Mouse (Mus musculus) mouse embryonic stem cell (cell line): ENCODE data around the gene Adamts18.

ENCODE experiments used
- in situ Hi-C, 2 experiments: fragments of 300-500 bp; cut with MboI; formaldehyde crosslinking; loops; 1 replicate in 1 of 2; 3 replicates in 1 of 2; pipeline ENCODE4 v1.14.3; 2019 to 2020; ENCODE audit warnings: low sequenced_read_pairs in 2 of 2, low pct_unique_long_range_greater_than_20kb in 1 of 2, mixed read lengths in 1 of 2; ENCODE audit not compliant: unreplicated experiment in 1 of 2

Gene Adamts18

DNA sequence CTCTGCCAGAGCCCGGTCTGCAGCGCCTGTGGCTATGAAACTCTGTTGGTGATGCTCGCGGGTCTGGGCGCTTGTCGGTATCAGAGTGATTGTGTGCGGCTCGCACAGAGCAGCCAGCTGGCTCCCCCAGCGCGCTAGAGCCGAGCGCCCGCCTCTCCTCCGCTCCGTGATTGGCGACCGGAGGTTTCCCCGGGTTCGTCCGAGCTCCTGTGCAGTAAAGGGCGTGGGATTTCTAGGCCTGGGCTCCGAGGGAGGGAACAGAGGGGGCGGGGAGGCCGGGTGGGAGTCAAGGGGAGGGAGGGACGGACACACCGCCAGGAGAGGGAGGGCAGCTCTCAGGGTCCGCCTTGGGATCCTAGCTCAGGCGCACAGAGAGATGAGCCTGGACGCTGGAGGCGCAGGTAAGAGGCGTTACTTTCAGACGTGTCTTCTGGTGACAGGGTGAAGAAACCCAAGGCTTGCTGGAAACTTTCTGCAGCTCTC, at the start of gene Adamts18:
Adamts18 (minus strand) TSS at position 86 of the 483 bp plus-strand sequence.
- in situ Hi-C loops, result no loop called here

DNA sequence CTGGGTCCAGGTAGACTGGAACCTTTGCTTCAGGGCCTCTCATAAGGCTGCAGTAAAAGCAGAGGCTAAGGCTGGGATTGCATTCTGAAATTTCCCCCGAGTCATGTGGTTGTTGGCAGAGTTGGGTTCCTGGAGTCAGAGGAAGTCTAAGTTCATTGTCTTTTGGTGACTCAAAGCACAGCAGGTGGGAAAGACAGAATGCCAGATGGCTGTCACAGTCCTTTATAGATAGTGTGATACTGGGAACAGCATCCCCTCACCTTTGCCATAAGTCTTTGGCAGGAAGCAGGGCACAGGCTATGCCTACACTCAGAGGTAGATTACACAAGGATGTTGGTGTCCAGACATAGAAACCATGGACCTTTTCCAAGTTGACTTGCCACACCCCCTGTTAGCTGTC, 47.9 kb upstream of the Adamts18 start:
- in situ Hi-C loops, result no loop called here

DNA sequence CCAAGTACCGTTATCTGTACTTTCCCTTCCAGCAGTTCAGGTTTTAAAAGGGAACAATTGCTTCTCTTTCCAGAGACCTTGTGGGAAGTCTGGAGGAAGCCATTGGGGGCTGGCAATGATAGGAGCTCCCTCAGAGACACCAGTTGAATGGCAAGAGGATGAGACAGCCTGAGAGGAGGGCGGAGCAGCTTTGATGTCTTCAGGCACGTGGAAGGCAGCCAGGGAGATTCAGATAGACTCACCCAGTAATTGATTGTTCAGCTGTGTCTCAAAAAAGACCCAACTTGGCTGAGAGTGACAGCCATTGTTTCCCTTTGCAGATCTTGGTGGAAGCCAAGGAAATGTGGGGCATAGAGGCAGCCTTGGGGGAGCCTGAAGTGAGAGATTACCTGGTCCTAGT, 42.8 kb upstream of the Adamts18 start:
- in situ Hi-C loops, result no loop called here

DNA sequence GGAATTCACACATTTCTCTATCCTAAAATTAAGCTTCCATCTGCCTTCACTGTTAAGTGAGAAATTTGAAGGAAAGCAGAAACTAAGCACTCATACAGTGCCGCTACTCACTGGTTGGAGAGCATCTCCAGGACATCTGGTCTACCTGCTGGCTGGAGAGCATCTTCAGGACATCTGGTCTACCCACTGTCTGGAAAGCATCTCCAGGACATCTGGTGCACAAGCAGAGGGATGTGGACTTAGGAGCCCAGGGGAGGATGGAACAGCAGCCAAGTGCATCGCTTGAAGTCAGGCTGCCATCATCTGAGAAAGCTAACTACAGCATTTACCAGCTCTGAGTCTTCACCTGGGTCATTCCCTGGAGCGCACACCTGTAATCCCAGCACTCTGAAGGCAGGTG, 38.0 kb upstream of the Adamts18 start:
- in situ Hi-C loops, result no loop called here

DNA sequence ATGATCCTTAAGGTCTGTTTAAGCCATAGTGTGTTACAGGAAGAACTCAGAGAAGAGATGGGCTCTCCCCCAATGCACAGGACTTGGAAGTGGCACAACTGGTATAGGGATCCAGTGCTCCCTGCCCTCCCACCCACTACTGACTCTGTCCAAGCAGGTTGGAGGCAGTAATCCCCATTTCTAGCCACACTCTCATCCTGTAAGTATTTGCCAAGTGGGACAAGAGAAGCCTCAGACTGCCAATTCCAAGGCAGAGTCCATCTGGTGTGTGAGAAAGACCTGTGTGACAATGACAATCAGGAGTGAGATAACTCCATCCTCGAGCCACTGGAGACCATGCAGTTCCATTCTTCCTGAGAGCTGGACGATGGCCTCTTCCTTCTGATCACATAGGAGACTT, 36.6 kb upstream of the Adamts18 start:
- in situ Hi-C loops, result no loop called here

DNA sequence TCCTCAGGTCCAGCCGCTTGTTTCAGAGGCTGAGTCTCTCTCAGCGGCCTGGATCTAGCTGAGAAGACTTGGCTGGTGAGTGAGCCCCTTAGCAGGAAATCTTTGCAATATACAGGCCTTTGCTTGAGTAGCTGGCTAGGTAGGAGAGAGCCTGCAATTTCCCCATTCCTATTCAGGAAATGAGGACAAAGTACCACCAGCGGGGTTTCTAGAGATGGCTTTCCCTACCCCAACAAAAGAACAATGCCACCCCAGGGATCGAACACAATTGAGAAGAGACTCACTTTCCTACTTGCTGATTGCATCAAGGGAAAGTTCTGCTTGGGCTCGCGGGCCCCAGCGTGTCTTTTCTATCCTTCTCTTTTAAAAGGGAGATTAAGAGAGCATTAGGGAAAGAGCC, 35.5 kb upstream of the Adamts18 start:
- in situ Hi-C loops, result no loop called here

DNA sequence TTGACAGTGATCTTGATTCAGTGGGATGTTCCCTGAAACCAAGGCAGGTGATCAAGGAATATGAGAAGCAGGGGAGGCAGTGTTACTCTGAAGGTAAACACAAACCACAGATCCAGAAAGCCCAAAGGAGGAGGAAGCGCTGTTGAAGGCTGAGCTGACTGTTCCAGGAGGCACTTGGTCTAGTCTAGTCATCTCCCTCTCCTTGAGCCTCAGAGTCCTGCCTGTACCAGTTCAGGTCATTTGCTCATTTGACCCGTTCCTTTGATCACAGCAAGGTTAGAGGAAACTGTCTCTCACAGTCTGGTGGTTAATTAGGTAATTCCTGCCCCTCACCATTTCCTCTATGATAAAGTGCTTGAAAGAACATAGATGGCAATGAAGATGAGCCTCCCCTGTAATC, 34.0 kb upstream of the Adamts18 start:
- in situ Hi-C loops, result no loop called here

DNA sequence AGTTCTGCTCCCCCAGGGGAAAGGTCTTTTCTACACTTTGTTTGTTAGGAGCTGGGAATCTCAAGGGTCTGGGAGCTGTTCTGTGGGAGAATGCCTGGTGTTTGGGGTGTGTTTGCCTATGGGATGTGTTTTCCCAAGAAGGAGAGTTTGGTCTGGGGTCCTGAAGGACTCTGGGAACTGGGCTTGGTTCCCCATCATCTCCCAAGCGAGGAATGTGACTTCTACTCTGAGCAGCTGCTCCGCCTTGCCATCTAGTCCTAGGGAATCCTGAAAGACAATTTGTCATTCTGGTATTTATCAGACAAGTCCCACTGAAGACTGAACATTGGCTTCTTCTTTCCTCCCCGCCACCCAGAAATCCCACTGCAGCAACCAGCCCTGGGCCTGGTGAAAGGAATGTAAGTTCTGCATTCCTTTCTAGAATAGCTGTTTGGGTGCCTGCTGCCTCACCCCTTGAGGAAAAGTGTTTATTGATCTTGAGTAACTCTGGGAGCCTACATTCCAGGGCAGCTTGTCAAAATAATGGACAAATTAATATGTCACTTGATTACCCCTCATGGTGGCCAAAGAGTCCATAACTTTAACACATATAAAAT, 30.0 kb upstream of the Adamts18 start:
- in situ Hi-C loops, result no loop called here

DNA sequence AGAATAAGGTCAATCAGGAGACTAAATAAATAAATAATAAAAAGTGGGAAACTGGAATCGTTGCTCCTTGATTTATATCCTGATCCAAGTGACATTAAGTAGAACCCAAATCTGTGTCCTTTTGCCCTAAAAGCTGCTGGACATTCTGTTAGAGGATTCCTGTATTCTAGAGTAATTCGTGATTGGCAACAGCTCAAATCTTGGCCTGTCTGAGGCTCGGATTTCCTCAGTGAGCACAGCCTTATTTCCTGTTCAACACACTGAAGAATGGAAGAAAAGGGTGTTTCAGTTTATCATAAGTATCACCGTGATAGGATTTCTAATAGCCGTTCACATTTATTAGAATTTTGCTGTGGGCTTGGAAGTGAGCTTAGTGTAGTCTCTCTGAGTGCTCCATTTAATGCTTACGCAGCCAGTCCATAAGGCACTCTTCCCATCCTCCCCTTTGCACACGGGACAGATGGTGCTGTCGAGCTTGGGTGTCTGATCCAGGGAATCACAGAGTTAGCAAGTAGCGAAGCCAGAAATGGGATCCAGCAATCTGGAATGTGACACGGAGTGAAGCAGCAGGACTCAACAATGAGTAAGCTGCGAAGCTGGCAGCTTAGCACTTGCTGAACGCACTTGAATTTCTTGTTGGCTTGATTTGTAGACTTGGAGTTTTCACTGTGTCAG, 25.0 kb upstream of the Adamts18 start:
- in situ Hi-C loops, result no loop called here

DNA sequence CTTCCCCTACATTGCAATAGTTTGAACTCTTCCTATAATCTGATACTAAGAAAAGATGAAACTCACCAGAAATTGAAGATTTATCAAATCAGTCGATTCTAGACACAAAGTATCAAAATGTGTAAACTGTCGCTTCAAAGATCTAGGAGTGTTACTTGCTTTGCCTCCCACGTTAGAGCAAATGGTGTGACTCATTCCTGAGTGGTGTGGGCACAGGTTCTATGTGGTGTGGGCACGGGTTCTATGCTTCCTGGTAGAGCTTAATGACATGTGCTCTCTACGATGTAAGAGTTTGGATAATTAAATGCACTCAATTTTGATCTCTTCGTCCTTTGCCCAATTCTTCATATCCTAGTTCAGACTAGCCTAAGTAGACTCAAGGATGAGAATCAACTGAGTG, 23.9 kb upstream of the Adamts18 start:
- in situ Hi-C loops, result no loop called here

DNA sequence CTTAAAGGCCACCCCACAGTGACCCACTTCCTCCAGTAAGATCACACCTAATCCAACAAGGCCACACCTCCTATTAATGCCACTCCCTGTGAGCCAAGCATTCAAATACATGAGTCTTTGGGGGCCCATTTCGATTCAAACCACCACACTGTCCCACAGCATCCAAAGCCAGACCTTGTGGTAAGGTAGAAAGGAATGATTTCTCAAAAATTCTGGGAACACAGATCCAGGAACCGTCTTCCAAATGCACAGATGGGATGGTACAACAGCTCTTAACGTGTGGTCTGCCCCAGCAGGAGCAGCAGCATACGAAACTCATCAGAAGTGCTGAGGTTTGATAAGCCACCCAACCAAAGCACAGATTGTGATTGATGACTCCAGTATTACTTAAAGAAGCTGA, 18.0 kb upstream of the Adamts18 start:
- in situ Hi-C loops, result no loop called here

DNA sequence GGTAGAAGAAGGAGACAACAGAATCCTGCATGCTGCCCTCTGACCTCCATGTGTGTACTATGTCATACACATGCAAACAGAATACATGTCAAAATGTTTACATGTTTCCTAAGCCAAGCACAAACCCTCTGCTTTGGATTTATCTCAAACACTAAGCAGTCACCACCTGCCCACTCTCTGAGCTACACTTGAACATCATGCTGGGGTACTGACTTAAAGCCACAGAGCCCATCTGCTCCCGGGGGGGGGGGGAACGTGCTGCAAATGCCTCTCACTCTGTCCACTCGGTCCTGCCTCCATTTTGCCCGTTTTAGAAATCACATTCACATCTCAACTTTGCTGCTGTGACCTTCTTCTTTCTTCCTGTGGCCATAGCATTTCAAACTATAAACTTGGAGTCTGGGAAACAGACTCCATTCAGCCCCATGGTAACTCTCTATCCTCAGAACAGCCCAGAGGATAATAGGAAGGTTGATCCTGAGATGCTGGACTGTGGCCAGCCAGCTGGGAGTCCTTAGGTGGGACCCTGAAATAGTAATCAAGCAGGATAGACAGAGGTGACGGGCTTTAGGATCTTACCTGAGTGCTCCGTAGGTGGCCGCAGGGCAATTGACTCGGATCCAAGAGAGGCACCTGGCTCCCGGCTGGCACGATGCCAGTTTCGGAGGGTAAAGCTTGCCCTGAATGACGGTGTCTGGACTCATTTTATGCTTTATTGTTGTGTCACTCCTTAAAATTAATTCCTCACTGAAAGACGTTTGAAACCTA, 17.0 kb upstream of the Adamts18 start:
- in situ Hi-C loops, result no loop called here

DNA sequence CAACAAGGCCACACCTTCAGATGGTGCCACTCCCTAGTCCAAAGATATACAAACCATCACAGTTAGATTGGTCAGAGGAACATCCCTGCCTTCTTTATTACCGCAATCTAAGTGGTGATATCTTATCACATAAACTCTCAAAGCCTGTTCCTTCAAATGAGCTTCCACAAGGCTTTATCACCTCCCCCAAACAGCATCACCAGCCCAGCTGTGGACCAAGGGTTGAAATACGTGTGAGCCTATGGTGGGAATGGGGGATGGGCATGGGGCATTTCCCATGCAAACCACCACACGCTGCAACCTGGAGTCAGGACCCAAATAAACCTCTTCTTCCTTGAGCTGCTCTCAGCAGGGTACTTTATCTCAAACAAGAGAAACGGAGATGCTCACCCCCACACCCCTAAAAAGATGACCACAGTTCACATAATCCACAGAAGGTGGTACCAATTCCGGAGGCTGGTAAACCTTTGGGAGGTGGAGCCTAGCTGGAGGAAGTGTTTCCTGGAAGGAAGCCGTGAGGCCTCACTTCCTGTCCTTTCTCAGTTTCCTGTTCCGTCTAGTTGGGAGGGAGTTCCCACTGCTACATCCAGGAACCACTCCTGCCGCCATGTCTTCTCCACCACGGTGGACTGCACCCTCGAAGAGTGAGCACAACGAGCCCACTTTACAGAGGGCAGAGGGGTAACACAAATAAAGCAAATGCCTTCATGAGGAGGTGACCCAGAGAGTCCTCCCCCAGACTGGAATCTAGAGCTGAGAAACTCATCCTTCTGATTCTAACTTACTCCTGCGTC, 11.5 kb upstream of the Adamts18 start:
- in situ Hi-C loops, result no loop called here

DNA sequence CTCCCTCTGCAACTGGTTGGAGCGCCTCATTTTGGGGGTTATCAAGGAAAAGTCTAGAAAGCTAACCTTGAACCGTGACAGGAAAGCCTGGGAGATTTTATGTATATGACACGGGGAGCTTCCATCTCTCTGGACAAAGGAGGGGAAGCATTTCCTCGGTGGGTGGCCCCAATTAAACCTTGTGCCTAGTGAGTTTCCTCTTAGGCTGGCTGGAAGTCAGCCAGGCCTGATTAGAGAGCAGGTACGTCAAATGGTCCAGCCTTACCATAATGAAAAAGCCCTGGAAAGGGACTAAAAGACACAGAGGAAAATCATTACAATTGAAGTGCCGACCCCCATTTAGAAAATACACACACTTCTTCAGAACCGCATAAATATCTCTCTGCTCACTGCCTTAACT, 10.3 kb upstream of the Adamts18 start:
- in situ Hi-C loops, result no loop called here

DNA sequence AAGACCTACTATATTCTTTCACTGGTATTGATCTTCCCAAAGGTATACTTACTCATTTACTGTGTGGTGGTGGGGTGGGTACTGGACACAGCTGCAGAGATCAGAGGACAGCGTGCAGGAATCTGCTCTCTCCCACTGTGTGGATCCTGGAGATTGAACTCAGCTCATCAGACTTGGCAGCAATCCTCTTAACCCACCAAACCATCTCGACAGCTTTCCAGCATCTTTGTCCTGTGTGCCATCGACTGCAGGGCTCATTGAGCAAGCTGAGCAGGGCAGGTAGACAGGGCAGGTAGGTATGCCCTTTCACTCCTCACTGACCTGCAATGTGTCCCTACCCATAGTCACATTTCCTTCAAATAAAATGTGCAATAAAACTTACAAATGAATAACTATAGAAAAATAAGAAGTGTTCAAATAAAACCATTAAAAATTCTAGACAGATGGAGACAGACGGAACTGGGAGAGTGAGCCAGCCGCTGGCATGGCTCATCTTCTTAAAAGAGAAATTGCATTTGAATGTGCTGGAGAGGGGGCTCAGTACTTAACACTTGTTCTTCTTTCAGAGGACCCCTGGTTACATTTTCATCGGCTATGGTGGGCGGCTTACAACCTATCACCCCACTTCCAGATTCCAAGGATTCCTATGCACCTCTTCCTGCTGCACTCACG, 6.2 kb upstream of the Adamts18 start:
- in situ Hi-C loops, result no loop called here

DNA sequence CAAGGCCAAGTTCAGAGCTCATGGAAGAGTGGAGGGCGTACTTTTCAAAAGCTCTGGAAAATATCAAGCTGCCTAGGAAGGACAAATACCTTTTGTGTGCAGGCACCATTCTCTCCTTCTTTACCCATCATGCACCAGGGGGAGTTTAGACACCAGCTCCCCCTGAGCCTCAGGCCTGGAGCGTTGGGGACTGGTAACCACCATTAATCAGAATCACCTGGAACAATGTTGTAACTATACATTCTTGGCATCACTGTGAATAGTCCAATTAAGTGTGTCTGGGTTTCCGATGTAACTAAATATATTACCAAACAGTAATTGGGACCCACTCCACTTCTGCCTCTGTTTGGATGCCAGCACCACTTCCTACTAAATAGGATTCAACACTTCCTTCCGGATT, 5.2 kb upstream of the Adamts18 start:
- in situ Hi-C loops, result no loop called here

DNA sequence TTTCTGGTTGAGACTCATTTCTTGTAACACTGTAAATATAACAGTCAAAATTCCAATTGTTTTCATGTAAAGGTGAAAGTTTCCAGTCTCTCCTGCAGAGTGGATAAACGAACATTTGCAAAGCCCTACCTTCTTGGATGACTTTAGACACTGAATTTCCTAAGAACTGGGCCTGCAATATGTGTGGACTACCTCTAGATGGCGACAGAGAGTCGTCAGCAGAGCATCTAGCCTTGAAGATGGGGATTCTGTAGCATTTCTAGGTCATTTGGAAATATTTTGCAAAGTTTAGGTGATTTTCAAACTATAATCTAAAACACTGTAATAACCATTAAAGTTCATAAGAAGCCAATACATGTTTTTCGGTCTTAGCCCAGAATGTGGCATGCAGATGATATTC, 3.1 kb upstream of the Adamts18 start:
- in situ Hi-C loops, result no loop called here

DNA sequence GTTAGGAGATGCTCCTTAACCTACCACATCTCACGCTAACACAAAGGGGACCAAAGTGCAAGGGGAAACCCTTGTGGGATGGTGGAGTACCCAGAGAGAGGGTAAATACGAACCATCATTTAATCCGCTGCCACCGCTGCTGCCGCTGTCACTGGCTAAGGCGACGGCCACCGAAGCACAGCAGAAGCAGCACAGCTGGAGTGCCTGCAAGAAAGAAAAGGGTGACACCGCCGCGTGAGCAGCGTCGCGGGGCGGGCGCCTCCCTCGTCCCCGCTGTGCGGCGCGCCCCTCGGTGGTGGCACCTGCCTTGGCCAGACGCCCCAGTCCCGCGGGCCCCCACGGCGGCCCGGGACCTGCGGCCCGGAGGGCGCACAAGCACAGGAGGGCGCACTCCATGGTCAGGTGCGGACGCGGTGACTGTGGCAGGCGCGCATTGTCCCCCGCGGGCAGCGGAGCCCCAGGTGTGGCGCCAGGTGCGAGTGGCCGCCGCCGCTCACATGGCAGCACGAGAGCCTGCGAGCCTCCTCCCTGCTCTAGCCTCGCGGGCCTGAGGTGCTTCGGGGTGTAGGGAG, 371 bp downstream of the Adamts18 start:
- in situ Hi-C loops, result no loop called here
